Mouse (Mus musculus) mouse trophoblast stem cell (cell line): ENCODE data around the gene Rnf223.
"Not testable (repeated sequence)": the region's sequence is repeated elsewhere in the genome, so short reads cannot be mapped to it uniquely, and the experiment has no call there.

Experiments used
- in situ Hi-C, 2 experiments: fragments of 300-500 bp; cut with MseI, MboI; formaldehyde crosslinking; loops; 2 replicates in 1 of 2; 3 replicates in 1 of 2; pipeline ENCODE4 v1.15.1; 2025

The Rnf223 gene

DNA sequence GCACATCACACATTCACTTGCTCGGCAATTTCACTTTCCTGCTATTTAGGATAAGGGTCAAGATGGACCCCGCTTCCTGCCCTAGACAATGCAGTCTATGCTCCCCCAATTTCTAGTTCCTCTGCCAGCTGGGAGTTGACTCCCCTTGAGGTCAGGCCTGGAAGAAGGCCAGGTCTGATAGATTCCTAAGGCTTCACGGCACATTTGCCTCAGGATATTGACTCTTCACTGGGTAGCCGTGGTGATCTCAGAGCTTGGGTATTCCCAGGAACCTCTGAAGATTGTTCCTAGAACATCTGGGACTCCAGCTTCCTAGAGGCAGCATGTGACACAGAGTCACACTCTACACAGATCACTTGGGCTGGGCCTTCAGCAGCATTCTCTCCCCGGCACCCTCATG lies 1.6 kb upstream of the Rnf223 start:
- in situ Hi-C loops = no loop called here

DNA sequence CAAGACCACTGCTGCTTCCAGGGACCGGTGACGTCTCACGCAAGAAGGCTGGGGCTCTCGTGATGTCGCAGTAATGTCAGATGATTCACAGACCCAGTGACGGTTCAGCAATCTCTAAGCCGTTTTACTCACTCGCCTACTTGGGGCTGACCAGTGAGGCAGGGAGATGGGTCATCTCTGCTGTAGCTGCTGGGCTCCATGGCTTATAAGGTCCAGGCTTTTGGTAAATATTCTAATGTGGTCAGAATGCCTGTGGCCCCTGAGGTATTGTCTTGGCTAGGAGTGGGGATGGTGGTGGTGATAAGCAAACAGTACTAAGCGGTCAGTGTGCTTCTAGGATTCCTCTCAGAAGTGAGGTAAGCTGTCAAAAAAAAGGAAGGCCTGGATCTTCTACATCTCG lies 627 bp downstream of the Rnf223 start:
- in situ Hi-C loops = no loop called here

DNA sequence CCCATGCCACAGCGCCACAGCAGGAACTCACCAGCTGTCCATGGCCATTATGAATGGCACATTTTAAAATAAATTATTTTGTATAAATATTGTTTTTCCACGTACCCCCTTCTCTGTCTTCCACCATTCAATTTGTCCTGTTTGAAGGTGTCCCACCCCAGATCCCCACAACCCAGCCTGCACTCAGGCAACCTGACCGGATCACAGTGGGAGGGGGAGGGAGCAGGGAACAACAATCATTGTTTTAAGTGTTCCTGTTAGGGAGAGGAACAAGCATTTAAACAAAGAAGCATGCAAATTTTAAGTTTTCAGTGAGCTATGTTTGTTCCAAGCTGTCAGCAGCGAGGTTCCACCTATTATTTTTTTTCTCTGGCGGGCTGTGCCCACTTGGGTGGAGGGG lies 3.0 kb downstream of the Rnf223 start:
- in situ Hi-C loops = no loop called here

DNA sequence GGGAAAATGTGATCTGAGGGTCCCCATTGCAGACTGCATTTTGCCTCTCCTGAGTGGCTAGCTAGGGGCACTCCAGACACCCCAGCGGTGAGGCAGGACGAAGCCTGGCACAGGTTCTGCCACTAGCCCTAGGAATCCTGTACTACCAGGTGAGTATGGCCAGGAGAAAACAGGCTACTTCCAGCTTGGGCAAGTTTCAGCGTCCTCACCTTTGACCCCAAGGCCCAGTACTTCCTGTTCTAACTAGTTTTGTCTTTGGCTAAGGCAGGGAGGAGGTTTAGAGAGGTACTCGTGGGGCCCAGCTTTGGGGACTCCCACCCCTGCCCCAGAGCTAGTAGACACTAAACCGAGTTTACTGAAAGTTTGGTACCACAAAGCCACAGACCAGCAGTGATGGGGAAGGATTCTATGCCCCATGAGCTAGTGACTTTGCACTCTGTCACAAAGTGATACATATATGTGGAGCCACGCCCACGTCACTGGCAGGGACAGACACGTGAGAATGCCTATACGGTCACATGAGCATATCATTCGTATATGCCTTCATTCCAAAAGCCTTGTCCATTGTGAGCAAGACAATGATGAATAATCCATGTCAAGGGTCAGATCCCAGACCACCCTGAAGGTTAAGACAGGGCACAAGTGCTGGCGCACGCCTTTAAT lies 3.8 kb downstream of the Rnf223 start:
- in situ Hi-C loops = no loop called here

DNA sequence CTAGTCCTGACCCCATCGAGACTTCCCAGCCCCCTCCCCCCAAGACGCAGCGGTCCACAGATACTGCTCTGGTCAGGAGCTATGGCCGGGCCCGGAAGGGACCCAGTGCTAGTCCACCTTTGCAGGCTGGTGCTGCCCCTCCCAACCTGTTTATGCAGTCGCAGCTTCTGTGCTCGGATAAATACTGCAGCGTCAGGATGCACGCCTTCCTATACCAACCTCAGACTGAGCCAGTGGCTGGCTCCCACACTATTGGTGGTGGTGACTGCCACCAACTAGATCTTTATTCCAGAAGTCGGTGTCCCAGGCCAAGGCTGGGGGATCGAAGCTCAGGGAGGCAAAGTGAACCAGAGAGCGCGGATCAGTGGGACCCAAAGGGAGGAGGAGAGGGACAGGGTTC lies 4.8 kb downstream of the Rnf223 start:
- in situ Hi-C loops = no loop called here

DNA sequence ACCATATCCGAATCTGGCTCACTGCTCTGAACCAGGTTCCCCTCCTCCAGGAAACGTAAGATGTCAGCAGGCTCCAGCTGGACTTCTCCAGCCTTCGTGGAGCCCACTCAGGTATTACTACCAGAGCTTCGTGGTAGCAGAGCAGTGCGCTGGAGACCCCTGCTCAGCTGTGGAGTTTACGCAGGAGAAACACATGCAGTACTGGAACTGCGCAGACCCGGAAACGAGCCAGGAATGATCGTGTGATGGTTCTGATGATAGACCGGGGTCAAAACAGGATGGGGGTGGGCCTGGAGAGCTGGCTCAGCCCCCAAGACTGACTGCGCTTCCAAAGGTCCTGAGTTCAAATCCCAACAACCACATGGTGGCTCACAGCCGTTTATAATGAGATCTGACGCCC lies 5.5 kb downstream of the Rnf223 start:
- in situ Hi-C loops = no loop called here

DNA sequence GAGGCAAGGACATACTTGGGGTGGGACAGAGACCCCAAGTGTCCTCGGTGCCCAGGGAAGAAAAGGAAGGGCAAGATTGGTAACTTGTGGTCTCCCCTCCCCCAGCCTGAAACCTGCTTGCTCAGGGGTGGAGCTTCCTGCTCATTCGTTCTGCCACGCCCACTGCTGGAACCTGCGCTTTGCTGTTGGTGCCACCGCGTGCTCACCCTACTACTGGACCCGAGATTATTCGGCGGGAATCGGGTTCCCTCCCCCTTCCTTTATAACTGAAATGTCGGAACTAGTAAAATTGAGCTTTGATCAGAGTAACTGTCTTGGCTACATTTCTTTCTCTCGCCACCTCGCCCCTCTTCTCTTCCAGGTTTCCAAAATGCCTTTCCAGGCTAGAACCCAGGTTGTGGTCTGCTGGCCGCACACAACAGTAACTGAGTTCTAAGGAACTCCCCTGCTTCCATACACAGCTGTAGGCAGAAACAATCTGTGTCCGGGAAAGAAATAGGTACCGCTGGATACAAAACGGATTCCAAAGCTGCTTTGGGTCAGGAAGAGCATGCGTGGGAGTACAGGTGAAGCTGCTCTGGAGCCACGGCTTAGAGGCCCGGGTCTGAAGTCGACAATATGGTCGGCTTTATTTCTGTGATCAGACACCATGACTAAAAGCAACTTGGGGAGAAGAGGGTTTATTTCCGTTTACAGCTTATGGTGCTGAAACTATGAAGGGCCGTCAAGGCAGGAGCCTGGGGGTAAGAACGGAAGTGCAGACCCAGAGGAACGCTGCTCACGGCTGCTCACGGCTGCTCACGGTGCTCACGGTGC lies 6.2 kb downstream of the Rnf223 start:
- in situ Hi-C loops = no loop called here

DNA sequence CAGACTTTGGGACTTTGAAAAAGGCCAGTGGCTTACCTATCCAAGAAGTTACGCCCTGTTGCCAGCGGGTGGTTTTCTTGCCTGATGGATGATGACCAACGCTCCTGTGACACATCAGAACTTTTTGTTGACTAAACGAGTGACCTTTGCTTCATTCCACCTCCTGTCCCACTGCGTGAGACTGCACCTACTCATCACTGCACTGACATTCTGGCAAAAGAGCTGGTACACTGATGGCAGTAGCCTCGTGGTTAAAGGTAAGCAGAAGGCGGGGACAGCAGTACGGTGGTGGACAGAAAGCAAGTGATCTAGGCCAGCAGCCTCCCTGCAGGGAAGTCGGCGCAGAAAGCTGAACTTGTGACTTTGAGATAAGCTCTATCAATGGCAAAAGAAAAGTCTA lies 20.6 kb downstream of the Rnf223 start:
- in situ Hi-C loops = not testable (repeated sequence)

DNA sequence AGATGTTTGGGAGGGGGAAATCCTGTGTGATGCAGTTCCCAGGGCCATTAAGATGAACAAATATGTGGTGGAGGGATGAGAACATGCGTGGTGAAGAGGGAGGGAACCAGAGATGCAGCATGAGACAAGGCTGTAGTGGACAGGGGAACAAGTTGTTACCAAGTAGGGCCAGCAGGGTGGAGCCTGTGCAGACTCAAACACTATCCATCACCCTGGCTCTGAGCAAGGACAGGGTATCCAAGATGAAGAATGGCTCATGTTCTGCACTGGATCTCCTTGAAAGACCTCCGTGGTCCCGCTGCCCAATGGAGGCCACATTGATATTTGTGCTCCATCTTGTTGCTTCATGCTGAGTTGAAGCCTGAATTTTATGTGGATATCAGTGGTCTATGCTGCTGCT lies 24.5 kb downstream of the Rnf223 start:
- in situ Hi-C loops = no loop called here

DNA sequence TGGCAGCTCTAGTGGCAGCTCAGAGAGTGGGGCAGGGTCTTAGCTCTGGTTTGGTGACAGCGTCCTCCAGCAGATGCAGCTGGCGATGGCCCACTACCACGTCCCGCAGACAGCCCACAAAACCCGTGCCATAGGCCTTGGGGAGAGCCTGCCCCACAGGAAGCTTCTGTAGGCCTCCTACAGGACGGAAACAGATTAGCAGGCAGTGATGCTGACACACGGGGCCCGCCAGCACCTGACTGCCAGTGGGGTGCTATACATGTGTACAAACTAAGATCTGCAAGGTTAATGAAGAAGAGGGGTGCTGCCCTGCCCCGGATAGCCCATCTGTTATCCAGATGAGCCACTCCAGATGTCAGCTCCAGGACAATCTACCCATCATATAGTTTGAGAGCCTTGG lies 36.2 kb downstream of the Rnf223 start:
- in situ Hi-C loops = no loop called here

DNA sequence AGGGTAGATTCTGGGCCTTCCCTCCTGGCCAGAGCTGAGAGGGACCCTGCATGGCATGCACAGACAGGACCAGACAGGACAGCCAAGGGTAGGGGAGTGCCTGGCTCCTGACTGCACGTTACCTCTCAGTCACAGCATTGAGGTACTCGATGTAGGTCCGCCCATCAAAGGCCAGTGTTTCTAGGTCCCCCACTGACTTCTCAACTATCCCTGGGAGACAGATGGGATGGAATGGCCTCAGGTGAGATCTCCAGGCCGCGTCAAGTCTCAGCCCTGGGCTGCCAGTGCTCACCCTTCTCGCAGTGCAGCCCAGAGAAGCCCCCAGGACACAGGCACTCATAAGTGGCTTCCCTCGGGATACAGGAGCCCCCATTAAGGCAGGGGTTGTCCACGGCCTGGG lies 38.3 kb downstream of the Rnf223 start:
- in situ Hi-C loops = no loop called here

DNA sequence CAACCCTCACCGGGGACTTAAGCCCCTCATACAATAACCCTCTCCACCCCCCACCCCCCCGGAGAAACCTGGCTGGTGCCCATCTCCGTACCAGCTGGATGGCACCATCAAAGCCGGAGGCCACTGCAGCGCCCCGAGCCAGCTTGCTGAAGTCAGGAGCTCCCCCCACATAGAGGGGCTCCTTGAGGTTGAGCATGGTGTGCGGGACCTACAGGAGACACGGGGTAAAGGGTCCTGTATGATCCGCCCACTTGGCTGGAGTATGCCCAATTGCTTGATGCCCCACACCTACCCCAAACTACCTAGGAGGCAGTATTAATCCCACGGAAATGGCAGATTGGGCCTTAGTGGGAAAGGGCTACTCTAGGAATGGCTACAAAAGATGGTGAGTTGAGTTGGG lies 38.8 kb downstream of the Rnf223 start:
- in situ Hi-C loops = no loop called here

DNA sequence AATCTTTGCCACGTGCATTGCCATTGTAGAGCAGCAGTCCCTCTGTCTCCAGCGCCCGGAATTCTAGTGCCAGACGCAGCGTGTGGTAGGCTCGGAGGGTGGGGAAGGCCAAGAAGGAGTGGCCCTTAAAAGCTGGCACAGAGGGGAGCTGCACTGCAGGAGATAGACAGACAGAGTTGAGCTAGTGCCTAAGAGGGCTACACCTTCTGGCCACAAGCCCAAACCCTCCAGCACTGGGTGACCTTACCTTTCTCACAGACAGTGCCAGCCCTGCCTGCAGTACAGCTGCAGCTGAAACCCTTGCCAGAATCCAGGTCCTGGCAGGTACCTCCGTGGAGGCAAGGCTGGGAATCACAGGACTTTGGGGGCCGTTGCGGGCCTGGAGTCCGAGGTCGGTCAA lies 41.5 kb downstream of the Rnf223 start:
- in situ Hi-C loops = no loop called here

DNA sequence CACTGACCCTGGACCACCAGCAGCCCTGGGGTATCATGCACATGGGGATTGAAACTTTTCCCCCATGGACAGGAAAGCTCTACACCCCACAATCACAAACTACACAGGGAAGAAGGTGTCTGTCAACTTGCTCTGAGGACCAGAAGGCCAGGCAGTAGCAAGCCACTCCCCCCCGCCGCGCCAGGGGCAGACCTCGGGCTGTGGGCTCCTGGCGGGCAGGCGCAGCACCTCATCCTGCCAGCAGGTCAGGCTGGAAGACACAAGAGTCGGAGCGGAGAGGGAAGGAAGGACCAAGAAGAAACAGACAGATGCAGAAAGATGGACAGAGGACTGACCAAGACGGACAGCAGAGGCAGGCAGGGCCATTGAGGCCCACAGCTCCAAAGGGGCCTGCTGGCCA lies 47.3 kb downstream of the Rnf223 start:
- in situ Hi-C loops = no loop called here
